Mouse (Mus musculus): Measurements from ENCODE around the gene Grcc10.

GRCm38 (mm10) chr6:124720904-124721303, 20.3 kb downstream of the Grcc10 start:
- TF ChIP-seq POLR2A (IDR thresholded peaks at IDR 0.05; ENCODE audit: low read depth, low read length) (no peak; the same call in none of the 2 replicates), CTCF (IDR thresholded peaks at IDR 0.05; ENCODE audit: extremely low read depth, insufficient read length, insufficient replicate concordance, low read depth, low read length) (no peak)
